Mouse (Mus musculus): ENCODE measurements around the gene Kif3c. TPM values are rescaled to one million over a fixed set of nuclear protein-coding genes. Genes with fewer than 3 reads are reported as not detected.
A peak's percentile ranks its signal among the peaks of the same experiment; 100 is the strongest.
"Not testable (repeated sequence)": the region's sequence is repeated elsewhere in the genome, so short reads cannot be mapped to it uniquely, and the experiment has no call there.

Gene Kif3c
- polyA plus RNA-seq, 1 experiment from 2014 or later = 26.1 TPM

DNA sequence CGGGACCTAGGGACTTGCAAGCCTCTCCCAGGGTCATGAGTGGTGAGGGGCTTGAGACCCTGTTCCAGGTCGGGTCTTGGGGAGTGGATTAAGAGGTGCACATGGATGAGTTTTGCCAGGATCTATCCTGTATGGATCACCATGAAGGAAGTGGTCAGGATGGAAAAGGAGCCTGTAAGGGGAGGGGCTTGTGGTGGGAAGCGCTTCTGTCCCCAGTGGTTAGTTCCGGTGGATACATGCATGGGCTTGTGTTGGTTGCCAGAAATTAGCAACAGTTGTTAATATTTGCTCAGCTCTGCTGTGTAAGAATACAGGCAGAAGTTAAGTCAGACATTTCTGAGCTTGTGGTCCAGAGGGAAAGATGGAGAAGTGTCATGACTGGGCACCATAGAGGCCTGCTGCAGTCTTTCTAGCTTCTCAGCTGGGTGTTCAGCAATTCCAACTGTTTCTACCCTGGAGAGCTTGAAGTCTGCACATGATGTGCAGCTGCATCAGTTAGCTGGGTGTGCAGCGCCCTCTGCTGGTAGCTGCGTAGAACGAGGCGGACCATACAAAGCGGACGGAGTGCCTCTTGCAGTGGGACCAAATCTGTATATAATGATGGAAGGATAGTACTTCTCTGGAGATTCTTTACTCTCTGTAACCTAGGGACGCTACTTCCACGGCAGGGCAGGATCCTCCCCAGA, 25.8 kb downstream of the Kif3c start:
- Histone ChIP-seq H3K4me3 (no peak overlapping the region), H3K27me3 (no peaks in the 10 kb centered on the region), H3K9me3 (no peaks in the 10 kb centered on the region), H3K9ac (no peak overlapping the region), H3K4me2 (replicated peaks) (no peak overlapping the region), H3K36me3 (peaks cover 47% of the 10 kb centered on the region), H3K4me1 (no peaks in the 10 kb centered on the region), H3K27ac (no peak overlapping the region)
- ATAC-seq (ENCODE audit: insufficient number of reproducible peaks, insufficient read depth, low FRiP score, low TSS enrichment) = 0 out of 2 replicates have a peak, but pooled peaks have one; percentile 43
- WGBS = 38% methylated on average over 12 of the region's 12 CpGs

GRCm38 (mm10) chr12:3391276-3391675, 26.3 kb downstream of the Kif3c start:
- Histone ChIP-seq H3K9me3 (no peaks in the 10 kb centered on the region), H3K4me3 (no peak overlapping the region), H3K36me3 (peaks cover 47% of the 10 kb centered on the region), H3K4me2 (replicated peaks) (no peak overlapping the region), H3K4me1 (no peaks in the 10 kb centered on the region), H3K9ac (no peak overlapping the region), H3K27ac (no peak overlapping the region), H3K27me3 (no peaks in the 10 kb centered on the region)
- ATAC-seq (ENCODE audit: insufficient number of reproducible peaks, insufficient read depth, low FRiP score, low TSS enrichment) = no peak
- 89% methylated on average over 1 of the region's 1 CpGs for WGBS

- ATAC-seq (ENCODE audit: insufficient number of reproducible peaks, insufficient read depth, low FRiP score, low TSS enrichment) = no peak
- Histone ChIP-seq H3K4me2 (replicated peaks) (no peak overlapping the region), H3K9me3 (no peaks in the 10 kb centered on the region), H3K4me3 (no peak overlapping the region), H3K27ac (no peak overlapping the region), H3K27me3 (no peaks in the 10 kb centered on the region), H3K36me3 (peaks cover 35% of the 10 kb centered on the region), H3K4me1 (no peaks in the 10 kb centered on the region), H3K9ac (no peak overlapping the region)
- 81% methylated on average over 4 of the region's 4 CpGs for WGBS
Observed at GRCm38 (mm10) chr12:3393140-3393539, 28.2 kb downstream of the Kif3c start.

DNA sequence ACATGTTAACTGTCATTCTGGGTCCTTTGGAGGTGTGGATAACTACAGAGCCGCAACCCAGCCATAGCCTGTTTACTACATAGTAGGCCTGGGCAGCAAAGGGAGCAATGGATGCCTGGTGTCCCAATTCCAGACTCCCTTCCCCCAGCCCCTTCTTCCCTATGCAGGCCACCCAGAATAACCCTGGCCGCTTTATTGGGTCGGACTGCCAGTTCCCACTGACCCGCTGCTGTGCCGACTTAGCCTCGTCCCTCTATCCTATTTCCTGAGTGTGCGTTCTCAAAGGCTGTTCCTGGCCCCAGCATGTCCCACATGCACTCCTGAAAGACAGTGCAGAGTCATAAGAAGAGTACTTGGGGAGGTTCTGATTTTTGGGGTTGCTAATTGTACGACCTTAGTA, 32.0 kb downstream of the Kif3c start:
- peaks cover 24% of the 10 kb centered on the region for H3K36me3 ChIP-seq
- no peaks in the 10 kb centered on the region for H3K9me3 ChIP-seq
- H3K9ac ChIP-seq = no peak overlapping the region
- ATAC-seq (ENCODE audit: insufficient number of reproducible peaks, insufficient read depth, low FRiP score, low TSS enrichment) = no peak
- H3K4me2 ChIP-seq (replicated peaks) = no peak overlapping the region
- 93% methylated on average over 8 of the region's 8 CpGs for WGBS
- no peaks in the 10 kb centered on the region for H3K4me1 ChIP-seq
- H3K27me3 ChIP-seq = no peaks in the 10 kb centered on the region
- H3K27ac ChIP-seq = no peak overlapping the region
- no peak overlapping the region for H3K4me3 ChIP-seq

DNA sequence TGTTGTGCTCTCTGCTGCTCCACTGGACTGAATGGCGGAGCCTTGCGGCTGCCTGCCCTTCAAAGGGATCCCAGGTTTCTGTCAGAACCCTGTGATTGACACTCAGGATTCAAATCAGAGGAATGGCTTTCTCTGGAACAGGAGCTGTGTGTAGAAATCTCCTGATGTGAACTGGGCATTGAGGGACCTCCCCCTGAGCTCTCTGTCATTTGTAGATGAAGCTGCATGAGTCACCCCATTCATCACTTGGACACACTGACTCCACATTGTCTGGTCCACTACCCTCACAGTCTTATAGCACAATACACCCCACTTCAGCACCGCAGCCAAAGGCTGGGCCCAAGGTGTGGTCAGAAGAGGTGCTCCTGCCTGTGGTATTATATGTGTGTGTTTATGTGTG, 40.7 kb downstream of the Kif3c start:
- H3K27me3 ChIP-seq; ATAC-seq (ENCODE audit: insufficient number of reproducible peaks, insufficient read depth, low FRiP score, low TSS enrichment); H3K9me3 ChIP-seq; H3K27ac ChIP-seq; H3K4me2 ChIP-seq (replicated peaks); H3K4me1 ChIP-seq; H3K4me3 ChIP-seq; H3K9ac ChIP-seq: not testable (repeated sequence)
- WGBS = 95% methylated on average over 3 of the region's 3 CpGs
- H3K36me3 ChIP-seq = peaks cover 32% of the 10 kb centered on the region

GRCm38 (mm10) chr12:3406585-3406984, 41.7 kb downstream of the Kif3c start:
- no peak overlapping the region for H3K4me2 ChIP-seq (replicated peaks)
- H3K27me3 ChIP-seq = no peaks in the 10 kb centered on the region
- WGBS = 84% methylated on average over 6 of the region's 6 CpGs
- no peak overlapping the region for H3K27ac ChIP-seq
- H3K9me3 ChIP-seq = no peaks in the 10 kb centered on the region
- no peak overlapping the region for H3K4me3 ChIP-seq
- peaks cover 32% of the 10 kb centered on the region for H3K36me3 ChIP-seq
- no peaks in the 10 kb centered on the region for H3K4me1 ChIP-seq
- ATAC-seq (ENCODE audit: insufficient number of reproducible peaks, insufficient read depth, low FRiP score, low TSS enrichment) = no peak
- H3K9ac ChIP-seq = no peak overlapping the region

DNA sequence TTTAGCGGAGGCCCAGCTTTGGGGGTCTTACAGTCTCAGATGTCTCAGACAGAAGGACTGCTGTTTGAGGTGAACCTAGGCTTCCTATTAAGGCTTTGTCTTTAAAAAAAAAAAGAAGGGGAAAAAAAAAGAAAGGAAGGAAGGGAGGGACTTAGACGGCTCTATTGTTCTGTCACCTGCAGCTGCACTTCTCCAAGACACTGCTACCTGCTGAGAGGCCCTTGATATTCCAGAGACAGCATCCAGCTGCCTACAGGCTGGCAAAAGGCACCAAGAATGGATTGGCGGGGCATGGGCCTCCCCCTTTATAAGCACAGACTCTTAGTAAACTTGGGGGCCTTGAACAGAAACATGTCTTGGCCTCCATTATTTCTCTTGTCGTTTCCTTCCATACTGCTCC, 50.0 kb downstream of the Kif3c start:
- no peak for ATAC-seq (ENCODE audit: insufficient number of reproducible peaks, insufficient read depth, low FRiP score, low TSS enrichment)
- H3K9me3 ChIP-seq = no peaks in the 10 kb centered on the region
- no peak overlapping the region for H3K4me3 ChIP-seq
- H3K4me2 ChIP-seq (replicated peaks) = no peak overlapping the region
- WGBS = 96% methylated on average over 4 of the region's 4 CpGs
- H3K4me1 ChIP-seq = no peaks in the 10 kb centered on the region
- H3K27ac ChIP-seq = no peak overlapping the region
- no peak overlapping the region for H3K9ac ChIP-seq
- no peaks in the 10 kb centered on the region for H3K36me3 ChIP-seq
- no peaks in the 10 kb centered on the region for H3K27me3 ChIP-seq

DNA sequence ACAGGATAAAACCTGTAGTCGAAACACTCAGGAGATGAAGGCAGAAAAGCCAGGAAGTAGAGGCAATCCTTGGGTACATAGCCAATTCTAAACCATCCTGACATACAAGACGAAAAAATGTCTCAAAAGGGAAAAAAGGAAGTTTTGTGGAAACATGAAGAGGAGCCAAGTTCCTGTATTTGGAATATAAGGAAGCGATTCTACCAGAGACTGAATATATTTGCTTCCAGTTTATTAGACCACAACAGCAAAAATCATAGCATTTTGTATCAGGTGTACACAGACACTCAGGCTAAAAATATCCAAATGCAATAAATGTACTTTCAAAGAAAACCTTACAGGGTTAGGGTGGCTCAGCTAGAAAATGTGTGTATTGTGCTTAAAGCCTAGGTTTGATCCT, 53.8 kb downstream of the Kif3c start:
- Histone ChIP-seq H3K9me3 (no peaks in the 10 kb centered on the region), H3K27me3 (no peaks in the 10 kb centered on the region), H3K4me3 (no peak overlapping the region), H3K27ac (no peak overlapping the region), H3K4me2 (replicated peaks) (no peak overlapping the region), H3K36me3 (no peaks in the 10 kb centered on the region), H3K4me1 (no peaks in the 10 kb centered on the region), H3K9ac (no peak overlapping the region)
- ATAC-seq (ENCODE audit: insufficient number of reproducible peaks, insufficient read depth, low FRiP score, low TSS enrichment) = no peak
- WGBS = 88% methylated on average over 3 of the region's 3 CpGs

DNA sequence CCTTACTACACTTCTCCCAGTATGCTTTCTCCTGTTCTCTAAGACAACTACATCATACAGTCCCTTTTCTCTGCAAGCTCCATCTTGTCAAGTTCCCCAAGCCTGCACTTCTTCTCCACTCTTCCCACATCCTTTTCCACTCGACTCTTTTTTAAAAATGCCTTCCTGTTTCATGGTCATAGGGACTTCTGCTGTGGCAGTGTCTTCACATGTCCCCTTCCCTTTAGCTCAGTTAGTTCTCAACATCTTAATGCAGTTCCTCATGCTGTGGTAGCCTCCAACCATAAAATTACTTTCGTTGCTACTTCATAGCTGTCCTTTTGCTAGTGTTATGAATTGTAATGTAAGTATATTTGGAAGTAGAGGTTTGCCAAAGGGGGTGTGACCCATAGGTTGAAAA, 55.6 kb downstream of the Kif3c start:
- Histone ChIP-seq H3K9ac (no peak overlapping the region), H3K9me3 (no peaks in the 10 kb centered on the region), H3K4me1 (0 out of 2 replicates have a peak, but pooled peaks cover 4% of the 10 kb centered on the region), H3K36me3 (no peaks in the 10 kb centered on the region), H3K27me3 (no peaks in the 10 kb centered on the region), H3K4me2 (replicated peaks) (no peak overlapping the region), H3K27ac (no peak overlapping the region), H3K4me3 (no peak overlapping the region)
- 86% methylated on average over 2 of the region's 2 CpGs for WGBS
- ATAC-seq (ENCODE audit: insufficient number of reproducible peaks, insufficient read depth, low FRiP score, low TSS enrichment) = no peak

- Histone ChIP-seq H3K4me3 (no peak overlapping the region), H3K27ac (no peak overlapping the region), H3K4me2 (replicated peaks) (no peak overlapping the region), H3K9ac (no peak overlapping the region), H3K9me3 (no peaks in the 10 kb centered on the region), H3K36me3 (no peaks in the 10 kb centered on the region), H3K4me1 (0 out of 2 replicates have a peak, but pooled peaks cover 6% of the 10 kb centered on the region), H3K27me3 (no peaks in the 10 kb centered on the region)
- no peak for ATAC-seq (ENCODE audit: insufficient number of reproducible peaks, insufficient read depth, low FRiP score, low TSS enrichment)
- 97% methylated on average over 1 of the region's 1 CpGs for WGBS
Observed at GRCm38 (mm10) chr12:3422786-3423185, 57.9 kb downstream of the Kif3c start.

DNA sequence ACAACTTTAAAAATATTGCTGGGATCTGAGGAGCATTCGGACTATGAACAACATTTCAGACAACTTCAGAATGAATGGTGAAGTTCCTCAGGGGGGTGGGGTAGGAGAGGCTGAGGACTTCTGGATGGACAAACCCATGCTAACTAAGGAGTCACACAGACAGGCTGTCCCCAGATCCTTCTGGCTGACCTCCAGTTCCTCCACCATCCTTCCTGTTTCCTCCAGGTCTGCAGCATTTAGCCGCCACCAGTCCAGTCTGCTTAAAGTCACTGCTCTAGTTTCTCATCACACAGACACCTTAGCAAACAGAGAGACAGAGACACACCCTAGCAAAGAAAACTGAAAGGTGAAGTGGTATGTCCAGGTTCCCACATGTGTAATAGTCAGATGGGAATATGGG, 59.2 kb downstream of the Kif3c start:
- Histone ChIP-seq H3K4me3 (no peak overlapping the region), H3K4me2 (replicated peaks) (no peak overlapping the region; the same call in 1 of the 2 replicates), H3K9ac (no peak overlapping the region), H3K4me1 (0 out of 2 replicates have a peak, but pooled peaks cover 11% of the 10 kb centered on the region), H3K27ac (no peak overlapping the region), H3K9me3 (no peaks in the 10 kb centered on the region), H3K27me3 (no peaks in the 10 kb centered on the region), H3K36me3 (no peaks in the 10 kb centered on the region)
- ATAC-seq (ENCODE audit: insufficient number of reproducible peaks, insufficient read depth, low FRiP score, low TSS enrichment) = no peak
- WGBS = 89% methylated on average over 2 of the region's 2 CpGs

- Histone ChIP-seq H3K27me3 (no peaks in the 10 kb centered on the region), H3K4me1 (0 out of 2 replicates have a peak, but pooled peaks cover 11% of the 10 kb centered on the region), H3K36me3 (no peaks in the 10 kb centered on the region), H3K9ac (peak overlapping the region; percentile 86), H3K9me3 (no peaks in the 10 kb centered on the region), H3K27ac (peak overlapping the region; percentile 83), H3K4me2 (replicated peaks) (peak overlapping the region; percentile 55), H3K4me3 (peak overlapping the region; percentile 81)
- no peak for ATAC-seq (ENCODE audit: insufficient number of reproducible peaks, insufficient read depth, low FRiP score, low TSS enrichment)
- 43% methylated on average over 15 of the region's 15 CpGs for WGBS
Observed at GRCm38 (mm10) chr12:3425375-3426341, 60.7 kb downstream of the Kif3c start.

All from embryonic facial prominence, embryonic 12.5 days (tissue).